Mouse (Mus musculus) kidney, adult 2 months (tissue): Measurements from ENCODE around the gene Ccdc78.

Experiments
- CTCF ChIP-seq: fragments of 200-500 bp; conservative IDR thresholded peaks from 2 replicates; pipeline ENCODE4 v1.5.1; 2011; ENCODE audit warnings: low read depth, mild to moderate bottlenecking, control low read depth, low read length, moderate library complexity, mixed read lengths; ENCODE audit not compliant: insufficient read depth, insufficient read length
- POLR2A ChIP-seq: fragments of 200-500 bp; IDR thresholded peaks from one replicate; pipeline ENCODE4 v1.6.1; 2011; ENCODE audit warnings: low read depth, low read length, control low read depth

- TF ChIP-seq CTCF (no peak), POLR2A (no peak)
Observed at GRCm38 (mm10) chr17:25810890-25811289, 24.5 kb downstream of the Ccdc78 start.
